ENCODE assay signal across 21 mouse cellular contexts in genomic region chr5:102550211-102550610, GRCm38 (mm10).
DNase-seq lines count a peak whose midpoint lies in the region; ATAC-seq lines count a peak whose summit lies in the region.
"Had no signal": no experiment of that assay in that cellular context is flagged by ENCODE, and none has a peak within 500 bp of the region (broad histone marks: within the 10 kb centered on the region; RNA-seq: fewer than 3 reads in every experiment).

No protein-coding gene starts in this region.

- H3K9ac ChIP-seq in embryonic facial prominence, embryonic 11.5 days (replicated peaks; ENCODE audit: low read length) = no peak overlapping the region
- H3K9ac ChIP-seq in embryonic facial prominence, embryonic 14.5 days (ENCODE audit: low read depth, low read length) = no peak overlapping the region
- H3K9ac ChIP-seq: forebrain, embryonic 12.5 days; forebrain, postnatal 0 days; heart, embryonic 12.5 days; hindbrain, embryonic 14.5 days; intestine, embryonic 15.5 days had no signal

- no peaks in the 10 kb centered on the region for H3K36me3 ChIP-seq in embryonic facial prominence, embryonic 11.5 days (replicated peaks; ENCODE audit: control insufficient read depth, insufficient read depth, low read depth, low read length)
- no peaks in the 10 kb centered on the region for H3K36me3 ChIP-seq in embryonic facial prominence, embryonic 10.5 days (replicated peaks)
- H3K36me3 ChIP-seq in embryonic facial prominence, embryonic 14.5 days (ENCODE audit: control insufficient read depth, insufficient read depth, low read length) = no peaks in the 10 kb centered on the region
- H3K36me3 ChIP-seq in limb, embryonic 10.5 days = peaks cover 15% of the 10 kb centered on the region
- H3K36me3 ChIP-seq: forebrain, embryonic 12.5 days; G1E; heart, embryonic 12.5 days; hindbrain, embryonic 10.5 days; intestine, embryonic 15.5 days had no signal

- peak; percentile 6 for DNase-seq in embryonic facial prominence, embryonic 11.5 days (ENCODE audit: low spot score)
- DNase-seq in embryonic facial prominence, embryonic 10.5 days (ENCODE audit: low spot score) = no peak
- DNase-seq in embryonic facial prominence, embryonic 14.5 days (ENCODE audit: low spot score) = peak; percentile 68
- no peak for DNase-seq in limb, embryonic 10.5 days (ENCODE audit: low spot score)
- DNase-seq in c-Kit-positive CD71-positive TER-119-positive erythroid progenitor cells, embryonic 14.5 days (ENCODE audit: low spot score) = no peak
- DNase-seq in cerebellum, adult 8-10 months = no peak
- DNase-seq in retina, embryonic 14.5 days (ENCODE audit: low spot score) = no peak
- DNase-seq: adrenal gland, postnatal 10 days; B cell, adult 2 months; cerebellum, adult 11-12 months; cerebellum, adult 9-11 months; forebrain, postnatal 0 days; gastrocnemius, adult 2 months; gastrocnemius, postnatal 25 days had no signal

- H3K27ac ChIP-seq in embryonic facial prominence, embryonic 11.5 days (replicated peaks; ENCODE audit: low read depth, low read length) = no peak overlapping the region
- no peak overlapping the region for H3K27ac ChIP-seq in embryonic facial prominence, embryonic 10.5 days (replicated peaks)
- H3K27ac ChIP-seq in embryonic facial prominence, embryonic 14.5 days (replicated peaks; ENCODE audit: low read depth, low read length) = peak overlapping the region; percentile 69; the same call in 1 of the 2 replicates
- H3K27ac ChIP-seq in limb, embryonic 10.5 days = peak overlapping the region; percentile 73
- H3K27ac ChIP-seq: forebrain, embryonic 12.5 days; hindbrain, embryonic 10.5 days; hindbrain, embryonic 14.5 days; intestine, embryonic 15.5 days had no signal

- no peaks in the 10 kb centered on the region for H3K4me1 ChIP-seq in embryonic facial prominence, embryonic 11.5 days (ENCODE audit: control insufficient read depth, insufficient read depth, low read length)
- peaks cover 14% of the 10 kb centered on the region for H3K4me1 ChIP-seq in embryonic facial prominence, embryonic 10.5 days
- H3K4me1 ChIP-seq in embryonic facial prominence, embryonic 14.5 days (ENCODE audit: control insufficient read depth, insufficient read depth, low read length) = peaks cover 13% of the 10 kb centered on the region; the same call in 1 of the 2 replicates
- H3K4me1 ChIP-seq in limb, embryonic 10.5 days = peaks cover 37% of the 10 kb centered on the region
- H3K4me1 ChIP-seq: forebrain, embryonic 12.5 days; hindbrain, embryonic 10.5 days; intestine, embryonic 15.5 days had no signal

- no peak overlapping the region for H3K4me2 ChIP-seq in embryonic facial prominence, embryonic 11.5 days (ENCODE audit: low read depth, low read length)
- H3K4me2 ChIP-seq in embryonic facial prominence, embryonic 14.5 days (ENCODE audit: low read depth, low read length) = no peak overlapping the region
- H3K4me2 ChIP-seq: forebrain, embryonic 12.5 days; heart, embryonic 12.5 days; hindbrain, embryonic 14.5 days; intestine, embryonic 15.5 days had no signal

- no peaks in the 10 kb centered on the region for H3K9me3 ChIP-seq in embryonic facial prominence, embryonic 11.5 days (replicated peaks; ENCODE audit: control insufficient read depth, low read length)
- no peaks in the 10 kb centered on the region for H3K9me3 ChIP-seq in embryonic facial prominence, embryonic 10.5 days
- no peaks in the 10 kb centered on the region for H3K9me3 ChIP-seq in embryonic facial prominence, embryonic 14.5 days (ENCODE audit: control insufficient read depth, low read length)
- H3K9me3 ChIP-seq in limb, embryonic 10.5 days (replicated peaks) = no peaks in the 10 kb centered on the region
- H3K9me3 ChIP-seq: forebrain, embryonic 12.5 days; heart, embryonic 12.5 days; hindbrain, embryonic 10.5 days; intestine, embryonic 15.5 days had no signal

- no peaks in the 10 kb centered on the region for H3K27me3 ChIP-seq in embryonic facial prominence, embryonic 11.5 days (ENCODE audit: control insufficient read depth, insufficient read depth, low read length)
- no peaks in the 10 kb centered on the region for H3K27me3 ChIP-seq in embryonic facial prominence, embryonic 10.5 days (replicated peaks; ENCODE audit: low read depth, poor library complexity, severe bottlenecking)
- no peaks in the 10 kb centered on the region for H3K27me3 ChIP-seq in embryonic facial prominence, embryonic 14.5 days (replicated peaks; ENCODE audit: control insufficient read depth, insufficient read depth, low read length)
- H3K27me3 ChIP-seq in limb, embryonic 10.5 days (ENCODE audit: low read depth, poor library complexity, severe bottlenecking) = no peaks in the 10 kb centered on the region
- H3K27me3 ChIP-seq: forebrain, embryonic 12.5 days; heart, embryonic 12.5 days; intestine, embryonic 15.5 days had no signal

- ATAC-seq in embryonic facial prominence, embryonic 11.5 days (replicated peaks; ENCODE audit: insufficient number of reproducible peaks, low FRiP score, low TSS enrichment, low read depth) = no peak
- ATAC-seq in embryonic facial prominence, embryonic 14.5 days (ENCODE audit: low read depth) = no peak
- ATAC-seq: CD4-positive, CD25-positive, alpha-beta regulatory T cell, adult 4 months; forebrain, postnatal 0 days; intestine, embryonic 15.5 days had no signal

- no peak overlapping the region for H3K4me3 ChIP-seq in embryonic facial prominence, embryonic 11.5 days (ENCODE audit: low read depth, low read length)
- H3K4me3 ChIP-seq in embryonic facial prominence, embryonic 10.5 days = no peak overlapping the region
- no peak overlapping the region for H3K4me3 ChIP-seq in embryonic facial prominence, embryonic 14.5 days (ENCODE audit: low read depth, low read length)
- H3K4me3 ChIP-seq in limb, embryonic 10.5 days = no peak overlapping the region
- H3K4me3 ChIP-seq: forebrain, embryonic 12.5 days; gastrocnemius, adult 2 months; heart, embryonic 12.5 days; hindbrain, embryonic 10.5 days; intestine, embryonic 15.5 days had no signal

- 48% methylated on average over 3 of the region's 3 CpGs for WGBS in embryonic facial prominence, embryonic 11.5 days
- WGBS in embryonic facial prominence, embryonic 10.5 days = 66% methylated on average over 3 of the region's 3 CpGs
- WGBS in embryonic facial prominence, embryonic 14.5 days = 44% methylated on average over 3 of the region's 3 CpGs
- 67% methylated on average over 3 of the region's 3 CpGs for WGBS in limb, embryonic 10.5 days

Comparison
In these comparisons a context has a peak if more than half of its experiments do, and no peak if none do; other contexts are left out.
1. DNase-seq: peak in embryonic facial prominence, embryonic 11.5 days (single experiment) and embryonic facial prominence, embryonic 14.5 days (single experiment); none in embryonic facial prominence, embryonic 10.5 days (single experiment), limb, embryonic 10.5 days (single experiment), c-Kit-positive CD71-positive TER-119-positive erythroid progenitor cells, embryonic 14.5 days (single experiment), cerebellum, adult 8-10 months (single experiment) and retina, embryonic 14.5 days (single experiment).
2. H3K27ac ChIP-seq: peak in embryonic facial prominence, embryonic 14.5 days (single experiment) and limb, embryonic 10.5 days (single experiment); none in embryonic facial prominence, embryonic 11.5 days (single experiment) and embryonic facial prominence, embryonic 10.5 days (single experiment).